Mouse (Mus musculus) G1E (cell line): ENCODE data around the gene Mknk2.

ENCODE experiments used
- CTCF ChIP-seq: IDR thresholded peaks from 2 replicates; pipeline ENCODE4 v1.5.1; 2012; ENCODE audit warnings: low read depth, low read length, inconsistent platforms, mixed read lengths
- GATA1 ChIP-seq: IDR thresholded peaks from 2 replicates; pipeline ENCODE4 v1.6.1; 2012; ENCODE audit warnings: borderline replicate concordance, low read length, inconsistent platforms, mixed read lengths
- GATA2 ChIP-seq: IDR thresholded peaks from 2 replicates; pipeline ENCODE4 v1.6.1; 2012; ENCODE audit warnings: low read depth, low read length, inconsistent platforms, borderline replicate concordance
- POLR2AphosphoS5 ChIP-seq: IDR thresholded peaks from 2 replicates; pipeline ENCODE4 v1.6.1; 2012; ENCODE audit warnings: low read depth, low read length, inconsistent platforms; ENCODE audit not compliant: insufficient replicate concordance

DNA sequence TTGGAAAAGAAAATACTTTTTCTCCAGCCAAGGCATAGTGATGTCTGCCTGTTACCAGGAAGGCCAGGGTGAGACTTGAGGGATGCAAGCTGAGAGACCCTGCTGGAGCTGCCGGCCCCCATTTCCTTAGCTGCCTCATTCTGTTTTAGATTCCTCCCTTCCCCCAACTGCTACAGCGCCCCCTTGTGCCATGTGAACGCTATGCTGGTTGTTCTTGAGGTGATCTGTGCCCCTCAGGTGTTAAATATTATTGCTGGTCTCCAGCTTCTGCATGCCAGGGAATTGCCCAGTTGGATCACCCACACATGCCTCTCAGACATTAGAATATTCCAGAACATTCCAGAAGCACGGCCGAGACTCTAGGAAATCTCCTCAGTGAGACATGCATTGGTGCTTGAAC, 16.8 kb downstream of the Mknk2 start:
- TF ChIP-seq CTCF = peak; percentile 64
- TF ChIP-seq GATA1 = no peak
- TF ChIP-seq GATA2 = no peak
- TF ChIP-seq POLR2AphosphoS5 = no peak
